Mouse (Mus musculus) cerebellum, postnatal 36 days (tissue): ENCODE measurements around the gene Slc4a5.

Source experiments
- DNase-seq, 2 experiments: peaks; one replicate each; pipeline ENCODE4 v3.0.0; 2021 to 2022; ENCODE audit warnings: mixed read lengths in 2 of 2

The Slc4a5 gene

GRCm38 (mm10) chr6:83219814-83220213 lies at the start of gene Slc4a5:
Slc4a5 (plus strand) TSS chr6:83219828.
- no peak for DNase-seq

DNA sequence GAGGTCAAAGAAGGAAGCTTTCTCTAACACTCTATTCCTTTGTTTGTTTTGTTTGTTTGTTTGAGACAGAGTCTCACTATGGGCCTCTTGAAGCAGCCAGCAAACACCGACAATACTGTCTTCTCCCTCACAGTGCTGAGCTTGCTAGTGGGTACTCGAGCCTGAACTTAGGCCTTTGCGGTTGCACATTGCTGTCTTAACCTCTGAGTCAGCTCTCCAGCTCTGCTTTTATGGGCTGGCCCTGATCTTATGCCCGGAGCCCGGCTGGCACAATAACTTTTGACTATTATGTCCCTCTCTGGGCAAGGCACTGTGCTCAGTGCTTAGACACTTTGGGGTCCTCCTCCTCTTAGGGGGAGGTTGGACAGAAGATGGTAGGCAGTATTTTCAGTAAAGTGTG lies 49.8 kb upstream of the Slc4a5 start:
- DNase-seq: no peak

DNA sequence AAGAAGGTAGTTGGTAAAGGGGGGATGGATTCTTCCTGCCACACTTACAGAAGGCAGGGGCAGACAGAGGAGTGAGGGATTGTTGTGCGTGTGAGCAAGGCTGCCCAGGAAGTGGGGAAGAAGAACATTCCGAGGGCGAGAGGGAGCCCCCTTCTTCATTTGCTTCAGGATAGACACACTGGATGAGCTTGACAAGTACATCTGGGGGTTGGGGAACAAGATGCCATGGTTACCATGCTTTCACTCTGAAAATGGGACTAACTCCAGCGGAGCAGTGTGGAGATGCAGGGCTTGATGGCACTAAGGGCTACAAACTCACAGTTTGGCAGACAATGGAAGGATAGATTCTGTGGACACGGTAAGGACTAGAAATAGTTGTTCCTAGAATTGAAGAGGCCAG lies 48.6 kb upstream of the Slc4a5 start:
- DNase-seq: no peak

DNA sequence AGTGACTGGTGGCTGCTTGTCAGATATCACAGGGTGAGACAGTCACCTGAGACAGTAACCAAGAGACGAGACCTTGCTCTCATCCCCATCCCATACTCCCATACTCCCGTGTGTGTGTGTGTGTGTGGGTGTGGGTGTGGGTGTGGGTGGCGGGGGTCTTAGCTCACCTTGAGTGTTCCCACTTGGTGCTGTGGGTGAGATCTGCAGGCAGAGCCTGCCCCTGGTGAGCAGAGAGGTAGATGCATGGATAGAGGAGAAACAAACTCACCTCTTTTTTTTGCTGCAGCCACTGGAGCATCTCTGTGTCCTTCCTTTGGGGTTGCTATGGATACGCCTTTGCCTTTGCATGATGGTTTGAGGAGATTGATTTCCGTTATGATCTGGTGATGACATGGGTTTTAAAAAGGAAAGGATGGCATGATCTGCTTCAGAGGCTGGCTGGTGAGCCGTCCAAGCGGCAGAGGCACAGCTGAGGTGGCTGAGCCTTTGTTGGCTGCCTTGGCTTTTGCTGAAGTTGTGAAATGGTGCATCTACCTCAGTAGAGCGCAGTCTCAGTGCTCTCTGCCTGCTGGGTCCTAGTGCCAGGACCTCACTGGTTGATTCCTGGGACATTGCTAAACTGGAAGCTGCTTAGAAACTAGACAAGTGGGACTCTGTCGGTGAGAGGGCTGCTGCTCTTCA lies 47.2 kb upstream of the Slc4a5 start:
- DNase-seq: peak; percentile 75 to 78

GRCm38 (mm10) chr6:83175996-83176395 lies 43.6 kb upstream of the Slc4a5 start:
- no peak for DNase-seq

- DNase-seq: peak; percentile 83 to 84
These were observed 40.1 kb upstream of the Slc4a5 start for GRCm38 (mm10) chr6:83179390-83180117.

DNA sequence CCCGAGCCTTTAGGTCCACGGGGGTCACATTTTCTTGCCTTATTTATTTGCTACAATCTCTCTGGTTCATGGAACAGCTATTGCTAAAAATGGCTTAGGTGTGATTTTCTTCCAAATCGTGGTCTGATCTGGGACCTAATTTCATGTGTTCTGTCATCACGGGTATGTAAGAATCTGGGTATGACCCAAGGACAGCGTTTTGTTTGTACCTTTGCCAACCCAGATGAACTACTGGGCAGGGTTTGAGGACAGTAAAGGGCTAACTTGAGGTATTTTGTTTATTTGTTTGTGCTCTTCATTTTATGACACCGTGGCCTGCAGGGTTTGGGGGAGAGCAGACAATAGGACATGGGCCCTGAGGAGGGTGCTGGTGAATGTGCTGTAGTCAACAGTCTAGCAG lies 39.0 kb upstream of the Slc4a5 start:
- no peak for DNase-seq

- DNase-seq: peak in 1 of 2 experiments; percentile 38
These were observed 34.7 kb upstream of the Slc4a5 start for GRCm38 (mm10) chr6:83184858-83185435.

DNA sequence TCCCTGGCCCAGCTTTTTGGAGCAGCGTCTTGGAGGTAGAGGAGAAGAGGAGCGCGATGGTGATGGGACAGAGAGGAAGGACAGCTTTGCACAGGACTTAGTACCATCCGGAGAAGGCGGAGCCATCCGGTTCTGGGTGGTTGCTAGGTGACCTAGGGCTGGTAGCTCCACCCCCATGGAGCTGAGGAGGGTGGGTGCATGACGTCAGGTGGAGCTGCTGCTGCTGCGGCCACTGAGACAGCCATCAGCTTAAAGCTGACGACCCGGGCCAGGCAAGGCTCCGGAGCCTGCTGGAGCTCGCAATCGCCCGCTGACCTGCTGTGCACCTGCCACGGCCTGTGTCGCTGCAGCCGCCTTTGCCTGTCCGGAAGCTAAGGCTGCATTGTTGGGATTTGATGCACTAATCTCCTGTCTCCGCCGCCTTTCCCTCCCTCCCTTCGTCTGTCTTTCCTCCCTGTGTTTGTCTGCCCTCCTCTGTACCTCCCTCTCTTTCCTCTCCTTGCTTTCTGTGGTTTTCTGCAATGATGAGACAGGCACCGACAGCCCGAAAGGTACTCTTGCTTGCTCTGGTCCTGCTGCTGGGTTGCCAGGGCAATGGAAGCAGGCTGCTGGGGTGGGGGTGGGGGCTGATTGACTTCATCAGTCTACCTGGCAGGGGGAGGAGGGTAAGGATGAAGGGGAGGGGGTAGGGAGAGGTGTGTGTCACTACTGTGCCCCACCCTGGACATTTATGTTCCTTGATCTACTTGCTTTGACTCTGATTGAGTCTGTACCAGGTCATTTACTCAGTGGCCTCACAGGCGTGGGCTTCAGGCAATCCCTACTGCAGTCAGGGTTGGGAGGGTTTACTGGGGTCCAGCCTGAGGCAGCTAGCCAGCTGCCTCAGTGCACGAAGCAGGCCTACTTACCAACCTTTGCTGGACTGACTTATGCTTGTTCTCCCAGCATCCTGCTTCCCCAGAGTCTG lies 33.5 kb upstream of the Slc4a5 start:
- peak; percentile 88 to 92 for DNase-seq

DNA sequence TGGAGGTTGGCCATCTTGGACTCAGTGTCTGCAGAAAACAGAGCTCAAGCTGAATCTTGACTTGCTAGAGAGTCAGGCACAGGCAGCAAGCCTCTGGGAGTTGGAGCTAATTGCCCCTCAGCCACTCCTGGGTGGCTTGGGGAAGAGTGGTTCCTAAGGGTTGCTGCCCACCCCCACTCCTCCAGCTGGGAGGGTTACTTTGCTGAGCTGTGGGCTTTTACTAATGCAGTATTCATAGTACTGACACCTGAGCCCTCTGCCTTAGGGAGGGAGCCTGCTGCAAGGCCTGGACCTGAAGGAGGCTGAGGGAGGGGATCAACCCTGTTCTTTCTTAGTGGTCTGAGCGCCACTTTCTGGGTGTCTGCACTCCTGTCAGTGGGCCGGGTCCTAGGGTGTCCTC lies 32.7 kb upstream of the Slc4a5 start:
- DNase-seq: no peak

DNA sequence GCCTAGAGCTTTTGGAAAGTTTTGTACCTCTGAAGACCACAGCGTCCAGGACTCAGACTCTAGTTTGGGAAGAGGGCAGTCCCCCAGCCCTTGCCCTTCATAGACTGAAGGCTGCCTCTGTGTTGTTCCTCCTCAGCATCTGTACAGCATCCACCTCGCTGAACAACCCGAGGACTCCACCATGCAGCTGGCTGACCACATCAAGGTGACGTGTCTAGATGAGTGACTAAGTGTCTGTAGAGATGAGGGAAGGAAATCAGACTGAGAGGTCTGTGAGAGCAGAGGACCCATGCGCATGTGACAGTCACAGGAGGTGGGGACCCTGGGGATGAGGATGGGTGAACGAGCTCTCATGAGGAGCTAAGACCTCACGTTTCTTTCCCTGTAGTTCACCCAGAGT lies 26.1 kb upstream of the Slc4a5 start:
- no peak for DNase-seq

DNA sequence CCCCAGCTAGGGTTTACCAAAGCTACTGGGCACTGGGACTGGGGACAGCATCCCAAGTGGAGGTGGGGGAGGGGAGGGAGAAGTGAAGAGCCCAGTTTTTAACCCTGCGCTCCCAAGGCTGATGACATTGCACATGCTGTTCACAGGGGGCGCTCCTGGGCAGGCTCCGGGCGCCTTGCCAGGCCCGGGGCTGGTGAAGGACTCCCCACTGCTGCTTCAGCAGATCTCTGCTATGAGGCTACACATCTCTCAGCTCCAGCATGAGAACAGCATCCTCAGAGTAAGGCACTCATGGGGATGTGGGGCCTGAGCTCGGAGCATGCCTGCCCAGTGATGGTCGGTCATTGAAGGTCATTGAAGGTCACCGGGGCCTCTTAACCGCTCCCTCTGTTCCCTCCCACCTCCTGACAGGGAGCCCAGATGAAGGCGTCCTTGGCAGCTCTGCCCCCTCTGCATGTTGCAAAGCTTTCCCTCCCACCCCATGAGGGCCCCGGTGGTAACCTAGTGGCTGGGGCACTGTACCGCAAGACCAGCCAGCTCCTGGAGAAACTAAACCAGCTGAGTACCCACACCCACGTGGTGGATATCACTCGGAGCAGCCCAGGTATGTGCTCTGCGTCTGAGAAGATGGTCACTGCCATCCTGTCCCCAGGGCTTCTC lies 22.2 kb upstream of the Slc4a5 start:
- DNase-seq: peak; percentile 84 to 87

GRCm38 (mm10) chr6:83203320-83203719 lies 16.3 kb upstream of the Slc4a5 start:
- no peak for DNase-seq

DNA sequence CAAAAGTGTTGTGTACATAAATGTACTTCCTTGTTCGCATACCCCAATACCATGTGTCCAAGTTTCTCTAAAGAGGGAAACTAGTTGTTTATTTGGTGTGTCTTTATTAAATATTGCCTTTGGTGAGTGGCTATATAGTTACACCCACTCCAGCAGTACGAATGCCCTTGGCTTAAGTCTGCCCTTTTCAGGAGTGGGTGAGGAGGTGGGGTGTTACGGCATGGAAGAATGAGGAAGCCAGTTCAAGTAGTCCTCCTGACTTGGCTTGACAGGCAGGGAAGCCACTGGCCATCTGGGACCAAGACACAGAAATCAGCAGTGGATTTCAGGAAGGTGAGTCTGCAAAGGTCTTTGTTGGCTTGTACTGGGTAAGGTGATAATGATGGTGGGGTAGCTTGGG lies 13.8 kb upstream of the Slc4a5 start:
- DNase-seq: no peak

- no peak for DNase-seq
These were observed 13.3 kb upstream of the Slc4a5 start for GRCm38 (mm10) chr6:83206321-83206720.

GRCm38 (mm10) chr6:83207361-83208049 lies 12.1 kb upstream of the Slc4a5 start:
- DNase-seq: no peak

DNA sequence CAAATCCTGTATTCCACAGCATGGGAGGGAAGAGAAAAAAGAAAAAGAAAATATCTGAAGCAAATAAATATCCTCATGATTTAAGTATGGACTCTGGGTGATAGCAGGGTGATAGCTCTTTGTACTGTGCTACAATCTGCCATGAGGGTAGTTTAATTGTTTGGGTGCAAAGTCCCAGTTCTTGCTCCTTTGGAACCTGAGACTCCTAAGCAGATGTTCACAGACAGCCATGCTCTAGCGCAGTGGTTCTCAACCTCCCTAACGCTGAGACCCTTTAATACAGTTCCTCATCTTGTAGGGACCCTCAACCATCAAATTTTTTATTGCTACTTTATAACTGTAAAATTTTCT lies 11.6 kb upstream of the Slc4a5 start:
- DNase-seq: no peak

- DNase-seq: no peak
These were observed 9.1 kb upstream of the Slc4a5 start for GRCm38 (mm10) chr6:83210495-83210894.

- DNase-seq: no peak
These were observed 8.1 kb upstream of the Slc4a5 start for GRCm38 (mm10) chr6:83211526-83211925.

DNA sequence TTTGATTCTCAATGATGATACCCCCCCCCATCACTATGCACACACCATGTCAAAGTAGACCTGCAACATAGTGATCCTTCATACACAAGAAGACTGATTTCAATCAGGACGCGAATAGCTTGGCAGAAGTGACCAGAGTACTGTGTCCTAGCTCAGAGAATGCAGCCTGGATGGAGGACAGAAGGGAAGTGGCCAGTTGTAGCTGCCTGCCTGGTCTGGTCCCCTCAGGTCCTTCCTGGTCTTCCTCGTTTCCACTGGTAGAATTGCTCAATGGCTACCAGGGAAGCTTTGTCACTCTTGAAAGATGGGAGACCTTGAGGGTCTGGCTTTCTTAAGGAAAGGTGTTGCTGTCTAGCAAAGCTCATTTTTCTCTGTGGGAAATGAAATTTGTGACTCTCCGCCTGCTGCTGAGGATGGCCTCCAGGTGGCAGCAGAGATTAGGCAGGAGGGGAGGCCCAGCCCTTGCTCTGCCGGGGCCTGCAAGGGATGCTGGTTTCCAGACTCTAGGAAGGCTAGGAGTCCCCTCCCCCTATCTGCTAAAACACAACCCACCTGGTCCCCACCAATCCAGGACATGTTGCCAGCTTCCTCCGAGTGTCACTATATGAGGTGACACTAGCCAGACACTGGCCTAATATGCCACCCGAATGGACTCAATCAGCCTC lies 4.5 kb upstream of the Slc4a5 start:
- peak; percentile 74 to 80 for DNase-seq

GRCm38 (mm10) chr6:83231486-83231885 lies 11.9 kb downstream of the Slc4a5 start:
- no peak for DNase-seq
